Mouse (Mus musculus) adrenal gland (tissue): ENCODE measurements around the gene Map2k4.

Source experiments
- intact Hi-C: fragments of 180-260 bp; cut with DNase I; formaldehyde crosslinking; loops from one replicate; pipeline ENCODE4 v1.15.1; 2025
- microRNA-seq, 2 experiments: library from miRNA; unstranded; fragments of <30 nt; microRNA quantifications; one replicate each; pipeline ENCODE4; 2019

The Map2k4 gene

GRCm38 (mm10) chr11:65712754-65713306, 75.3 kb downstream of the Map2k4 start:
- intact Hi-C loops, result no loop called here

GRCm38 (mm10) chr11:65706784-65707183, 81.3 kb downstream of the Map2k4 start:
- intact Hi-C loops, result no loop called here

- intact Hi-C loops, result no loop called here
Measured at GRCm38 (mm10) chr11:65706176-65706575, 81.9 kb downstream of the Map2k4 start.

GRCm38 (mm10) chr11:65704861-65705260, 83.2 kb downstream of the Map2k4 start:
- intact Hi-C loops, result no loop called here

- intact Hi-C loops, result loop anchor here (1.0 to 5.0 kb wide), 2 partner anchors 412 to 482 kb away; partner anchors contain the start of gene Myocd
Measured at GRCm38 (mm10) chr11:65678824-65679402, 109.2 kb downstream of the Map2k4 start.

GRCm38 (mm10) chr11:65667348-65667969, 120.6 kb downstream of the Map2k4 start:
- intact Hi-C loops, result no loop called here

- intact Hi-C loops, result no loop called here
Measured at GRCm38 (mm10) chr11:65664903-65665302, 123.2 kb downstream of the Map2k4 start.

GRCm38 (mm10) chr11:65661790-65662522, 126.1 kb downstream of the Map2k4 start:
- intact Hi-C loops, result no loop called here

- intact Hi-C loops, result no loop called here
Measured at GRCm38 (mm10) chr11:65653932-65654331, 134.2 kb downstream of the Map2k4 start.

- intact Hi-C loops, result no loop called here
Measured at GRCm38 (mm10) chr11:65651426-65651825, 136.7 kb downstream of the Map2k4 start.

- intact Hi-C loops, result no loop called here
Measured at GRCm38 (mm10) chr11:65649956-65650715, 138.0 kb downstream of the Map2k4 start.

GRCm38 (mm10) chr11:65649469-65649868, 138.6 kb downstream of the Map2k4 start:
- intact Hi-C loops, result no loop called here

GRCm38 (mm10) chr11:65646314-65646713, 141.8 kb downstream of the Map2k4 start:
- intact Hi-C loops, result no loop called here

- intact Hi-C loops, result no loop called here
Measured at GRCm38 (mm10) chr11:65644539-65644938, 143.6 kb downstream of the Map2k4 start.

- intact Hi-C loops, result no loop called here
Measured at GRCm38 (mm10) chr11:65640261-65640660, 147.8 kb downstream of the Map2k4 start.

Small RNA genes lying within 50 kb of the gene (microRNA-seq; reads per million reads assigned to microRNA genes)
- 5,470 to 14,335 reads per million in 2 experiments for gene Mir744
